Comparison of ENCODE assay signal across 8 mouse cellular contexts in genomic region chr15:102257202-102258075, GRCm38 (mm10). TPM values are rescaled to one million over a fixed set of nuclear protein-coding genes. Genes with fewer than 3 reads are reported as not detected.
A peak's percentile ranks its signal among the peaks of the same experiment; 100 is the strongest.
DNase-seq lines count a peak whose midpoint lies in the region; ATAC-seq and TF ChIP-seq lines count a peak whose summit lies in the region.

TSS of gene Rarg (minus strand) at chr15:102257517.

- peaks cover 9% of the 10 kb centered on the region for H3K36me3 ChIP-seq in embryonic facial prominence, embryonic 10.5 days (replicated peaks)
- H3K36me3 ChIP-seq in heart, embryonic 16.5 days (ENCODE audit: control insufficient read depth, insufficient read depth): no peaks in the 10 kb centered on the region
- H3K36me3 ChIP-seq in small intestine, adult 2 months (ENCODE audit: control insufficient read depth, insufficient read depth, low read length): no peaks in the 10 kb centered on the region

- no peak for TF ChIP-seq CTCF in small intestine, adult 2 months (IDR thresholded peaks at IDR 0.05; ENCODE audit: extremely low read depth, insufficient read length, insufficient replicate concordance, low read depth, low read length)

- WGBS in embryonic facial prominence, embryonic 10.5 days: under 1% methylated on average over 42 of the region's 46 CpGs
- WGBS in heart, embryonic 16.5 days: 2% methylated on average over 37 of the region's 46 CpGs
- WGBS in small intestine, adult 2 months: 2% methylated on average over 44 of the region's 46 CpGs

- peak within 1 kb of the TSS; percentile 81 for H3K4me3 ChIP-seq in embryonic facial prominence, embryonic 10.5 days
- peak within 1 kb of the TSS; percentile 66 for H3K4me3 ChIP-seq in heart, embryonic 16.5 days (ENCODE audit: low read length)
- peak within 1 kb of the TSS; percentile 70 for H3K4me3 ChIP-seq in small intestine, adult 2 months (ENCODE audit: low read depth, low read length)

- peak within 1 kb of the TSS; percentile 76 for H3K4me2 ChIP-seq in heart, embryonic 16.5 days (ENCODE audit: low read depth, low read length)

- no peaks in the 10 kb centered on the region for H3K9me3 ChIP-seq in embryonic facial prominence, embryonic 10.5 days
- no peaks in the 10 kb centered on the region for H3K9me3 ChIP-seq in heart, embryonic 16.5 days (replicated peaks; ENCODE audit: control insufficient read depth, low read length)

- ATAC-seq in frontal cortex, adult (ENCODE audit: low TSS enrichment): peak; percentile 32
- ATAC-seq in heart, embryonic 16.5 days (replicated peaks; ENCODE audit: extremely low read depth, insufficient read depth, low FRiP score): peak; percentile 62

- H3K9ac ChIP-seq in heart, embryonic 16.5 days (ENCODE audit: low read length): peak within 1 kb of the TSS; percentile 74

- peaks cover 84% of the 10 kb centered on the region for H3K4me1 ChIP-seq in embryonic facial prominence, embryonic 10.5 days
- peaks cover 8% of the 10 kb centered on the region for H3K4me1 ChIP-seq in heart, embryonic 16.5 days (ENCODE audit: control insufficient read depth, insufficient read depth, low read length)
- H3K4me1 ChIP-seq in small intestine, adult 2 months (ENCODE audit: control insufficient read depth, insufficient read depth, insufficient read length, low read length): peaks cover 3% of the 10 kb centered on the region

- TF ChIP-seq POLR2A in small intestine, adult 2 months (IDR thresholded peaks at IDR 0.05; ENCODE audit: low read depth, low read length): no peak

- no peak for DNase-seq in frontal cortex, postnatal 36 days (ENCODE audit: low spot score in 2 of 2)
- DNase-seq in T-cell, adult 2 months (ENCODE audit: low spot score): peak; percentile 32
- DNase-seq in embryonic facial prominence, embryonic 10.5 days (ENCODE audit: low spot score): peak; percentile 81
- DNase-seq in kidney, postnatal 25 days: peak; percentile 57 to 86
- peak; percentile 67 for DNase-seq in lung, postnatal 25 days (ENCODE audit: low spot score)

- peak within 1 kb of the TSS; percentile 96 for H3K27ac ChIP-seq in embryonic facial prominence, embryonic 10.5 days (replicated peaks)
- H3K27ac ChIP-seq in heart, embryonic 16.5 days (ENCODE audit: low read length): peak within 1 kb of the TSS; percentile 55
- peak within 1 kb of the TSS; percentile 39 for H3K27ac ChIP-seq in small intestine, adult 2 months (ENCODE audit: insufficient read depth, low read depth, low read length)

- H3K27me3 ChIP-seq in embryonic facial prominence, embryonic 10.5 days (replicated peaks; ENCODE audit: low read depth, poor library complexity, severe bottlenecking): peaks cover 51% of the 10 kb centered on the region
- H3K27me3 ChIP-seq in heart, embryonic 16.5 days (ENCODE audit: control insufficient read depth, insufficient read depth, low read length): peaks cover 49% of the 10 kb centered on the region
- H3K27me3 ChIP-seq in small intestine, adult 2 months (ENCODE audit: control insufficient read depth, insufficient read depth, low read length): peaks cover 14% of the 10 kb centered on the region

RNA-seq across cellular contexts. Expression of gene Rarg, which starts in this region (rescaled TPM):
- polyA plus RNA-seq in embryonic facial prominence, embryonic 10.5 days (2016; fragmentation: Nextera tagmentation; extraction: Ambion mirVana): 77.8 and 90.2 TPM in 2 replicates
- 8.9 and 11.8 TPM in 2 replicates for polyA plus RNA-seq in heart, embryonic 16.5 days (2015; fragmentation: Nextera tagmentation; extraction: Ambion mirVana)
- 5.9 and 6.7 TPM in 2 replicates for polyA plus RNA-seq in small intestine, adult 2 months (2012; rRNA removed)

Comparison
In these comparisons a context has a peak if more than half of its experiments do, and no peak if none do; other contexts are left out.
1. DNase-seq: peak in T-cell, adult 2 months (single experiment), embryonic facial prominence, embryonic 10.5 days (single experiment), kidney, postnatal 25 days (2 of 2) and lung, postnatal 25 days (single experiment); none in frontal cortex, postnatal 36 days (0 of 2).
2. H3K27ac ChIP-seq: peak in every context shown above with its lines; median percentile 96 in embryonic facial prominence, embryonic 10.5 days; 55 in heart, embryonic 16.5 days; 39 in small intestine, adult 2 months.
3. Peak in every context shown above with its lines, with median percentiles within 50 percentile points of each other: H3K4me3 ChIP-seq.